ENCODE assay signal across 10 mouse cellular contexts in the genomic region with DNA sequence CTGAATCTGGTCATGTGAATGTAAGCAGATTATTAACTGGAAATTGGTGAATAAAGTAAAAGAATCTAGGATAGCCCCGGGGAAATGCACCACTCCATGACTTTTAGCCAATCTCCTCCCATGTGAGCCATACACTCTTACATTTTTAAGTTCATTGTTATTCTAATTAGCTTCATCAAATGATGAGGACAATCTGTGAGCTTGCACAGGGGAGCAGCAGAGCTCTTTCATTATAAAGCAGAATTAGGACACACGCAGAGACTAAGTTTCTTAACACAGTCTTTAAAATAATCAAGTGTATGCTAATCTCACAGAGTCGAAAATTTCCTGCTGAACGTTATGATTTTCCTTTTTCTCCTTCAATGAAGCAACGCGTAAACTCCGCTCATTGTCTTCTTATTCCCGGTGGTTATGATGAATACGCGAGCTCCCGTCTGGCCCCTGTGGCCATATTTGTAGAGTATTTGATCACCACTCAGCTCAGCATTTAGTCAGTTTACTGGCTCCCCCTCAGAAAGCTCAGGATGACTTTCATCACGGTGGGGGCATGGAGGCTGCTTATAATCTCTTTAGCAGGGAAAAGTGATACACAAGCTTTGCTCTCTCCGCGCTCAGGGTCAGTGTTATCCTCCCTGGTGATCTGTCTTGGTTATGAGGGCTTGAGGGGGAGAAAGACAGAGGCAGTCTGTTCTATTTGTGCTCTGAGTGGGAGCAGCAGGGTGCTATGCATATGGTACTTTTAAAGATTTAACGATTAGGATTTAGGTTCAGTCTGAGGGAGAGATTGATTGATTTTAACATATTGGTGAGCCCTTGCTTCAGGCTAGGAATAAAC.
A peak's percentile ranks its signal among the peaks of the same experiment; 100 is the strongest.
DNase-seq lines count a peak whose midpoint lies in the region; ATAC-seq and TF ChIP-seq lines count a peak whose summit lies in the region.
"Had no signal": no experiment of that assay in that cellular context is flagged by ENCODE, and none has a peak within 500 bp of the region (broad histone marks: within the 10 kb centered on the region; RNA-seq: fewer than 3 reads in every experiment).

No protein-coding gene starts in this region.

- no peak for TF ChIP-seq EP300 in stomach, postnatal 0 days (optimal IDR thresholded peaks at IDR 0.05)

- no peak overlapping the region for H3K9ac ChIP-seq in stomach, embryonic 14.5 days (replicated peaks; ENCODE audit: low read depth, low read length)
- no peak overlapping the region for H3K9ac ChIP-seq in stomach, postnatal 0 days (ENCODE audit: low read length)
- no peak overlapping the region for H3K9ac ChIP-seq in limb, embryonic 13.5 days

- no peaks in the 10 kb centered on the region for H3K4me1 ChIP-seq in stomach, embryonic 14.5 days (ENCODE audit: control insufficient read depth, insufficient read depth, low read length)
- no peaks in the 10 kb centered on the region for H3K4me1 ChIP-seq in stomach, postnatal 0 days (replicated peaks; ENCODE audit: control insufficient read depth, insufficient read depth)
- H3K4me1 ChIP-seq in hindbrain, embryonic 10.5 days (replicated peaks), result peaks cover 7% of the 10 kb centered on the region; the same call in 1 of the 2 replicates
- 0 out of 2 replicates have a peak, but pooled peaks cover 6% of the 10 kb centered on the region for H3K4me1 ChIP-seq in limb, embryonic 13.5 days

- H3K4me3 ChIP-seq in stomach, embryonic 14.5 days (ENCODE audit: low read depth, low read length), result no peak overlapping the region
- no peak overlapping the region for H3K4me3 ChIP-seq in stomach, postnatal 0 days (ENCODE audit: low read depth, low read length)
- H3K4me3 ChIP-seq in hindbrain, embryonic 10.5 days, result no peak overlapping the region
- no peak overlapping the region for H3K4me3 ChIP-seq in limb, embryonic 13.5 days

- no peak for ATAC-seq in stomach, embryonic 14.5 days (ENCODE audit: insufficient number of reproducible peaks, insufficient read depth, low FRiP score, low read depth)
- no peak for ATAC-seq in stomach, postnatal 0 days (ENCODE audit: low FRiP score, low TSS enrichment)
- ATAC-seq in limb, embryonic 13.5 days (ENCODE audit: low FRiP score, low read depth), result no peak

- H3K27ac ChIP-seq in stomach, embryonic 14.5 days (ENCODE audit: low read length), result no peak overlapping the region
- no peak overlapping the region for H3K27ac ChIP-seq in stomach, postnatal 0 days (replicated peaks)
- H3K27ac ChIP-seq in hindbrain, embryonic 10.5 days, result peak overlapping the region; percentile 50; the same call in 1 of the 2 replicates
- no peak overlapping the region for H3K27ac ChIP-seq in limb, embryonic 13.5 days

- no peak for TF ChIP-seq CTCF in stomach, postnatal 0 days (IDR thresholded peaks at IDR 0.05; ENCODE audit: low read depth)

- peak overlapping the region; percentile 27; the same call in 1 of the 2 replicates for H3K4me2 ChIP-seq in stomach, embryonic 14.5 days (replicated peaks; ENCODE audit: low read depth, low read length)
- no peak overlapping the region for H3K4me2 ChIP-seq in stomach, postnatal 0 days (replicated peaks; ENCODE audit: low read depth)
- H3K4me2 ChIP-seq in limb, embryonic 13.5 days (replicated peaks), result peak overlapping the region; percentile 31; the same call in 1 of the 2 replicates

- WGBS in stomach, embryonic 14.5 days, result 34% methylated on average over 15 of the region's 15 CpGs
- 31% methylated on average over 15 of the region's 15 CpGs for WGBS in stomach, postnatal 0 days
- WGBS in hindbrain, embryonic 10.5 days, result 62% methylated on average over 15 of the region's 15 CpGs
- 43% methylated on average over 15 of the region's 15 CpGs for WGBS in limb, embryonic 13.5 days

- no peak for DNase-seq in stomach, postnatal 0 days (ENCODE audit: low spot score)
- peak; percentile 29 for DNase-seq in hindbrain, embryonic 10.5 days (ENCODE audit: low spot score)
- no peak for DNase-seq in ovary, postnatal 36 days (ENCODE audit: low spot score)
- DNase-seq in heart, adult 11 months, result no peak
- DNase-seq in urinary bladder, postnatal 4 days (ENCODE audit: low spot score in 2 of 2), result no peak
- DNase-seq in lung, adult 18-20 months, result no peak
- DNase-seq: thymus, postnatal 25 days had no signal

- no peaks in the 10 kb centered on the region for H3K36me3 ChIP-seq in stomach, embryonic 14.5 days (ENCODE audit: control insufficient read depth, insufficient read depth, low read length)
- no peaks in the 10 kb centered on the region for H3K36me3 ChIP-seq in stomach, postnatal 0 days (ENCODE audit: control insufficient read depth, insufficient read depth, low read length)
- no peaks in the 10 kb centered on the region for H3K36me3 ChIP-seq in hindbrain, embryonic 10.5 days
- no peaks in the 10 kb centered on the region for H3K36me3 ChIP-seq in limb, embryonic 13.5 days
- H3K36me3 ChIP-seq: G1E had no signal

- no peaks in the 10 kb centered on the region for H3K27me3 ChIP-seq in stomach, embryonic 14.5 days (ENCODE audit: control insufficient read depth, insufficient read depth, low read length)
- no peaks in the 10 kb centered on the region for H3K27me3 ChIP-seq in stomach, postnatal 0 days (ENCODE audit: control insufficient read depth, insufficient read depth, low read length)
- no peaks in the 10 kb centered on the region for H3K27me3 ChIP-seq in hindbrain, embryonic 10.5 days (ENCODE audit: insufficient read depth, poor library complexity, severe bottlenecking)
- no peaks in the 10 kb centered on the region for H3K27me3 ChIP-seq in limb, embryonic 13.5 days

- no peaks in the 10 kb centered on the region for H3K9me3 ChIP-seq in stomach, embryonic 14.5 days (ENCODE audit: control insufficient read depth, low read depth, low read length)
- H3K9me3 ChIP-seq in stomach, postnatal 0 days (ENCODE audit: control insufficient read depth, low read length), result no peaks in the 10 kb centered on the region
- no peaks in the 10 kb centered on the region for H3K9me3 ChIP-seq in hindbrain, embryonic 10.5 days
- no peaks in the 10 kb centered on the region for H3K9me3 ChIP-seq in limb, embryonic 13.5 days
- H3K9me3 ChIP-seq: G1E had no signal
